Mouse (Mus musculus) spleen, embryonic (tissue): ENCODE measurements around the gene Slc25a20.

Source experiments
- CTCF ChIA-PET: fragments of 350-600 bp; sonication (Branson Sonifier 250); formaldehyde crosslinking; loops from one replicate; lab custom pipeline; 2022; lab: Charles Lee

The Slc25a20 gene

GRCm38 (mm10) chr9:108686475-108686887 is 24.6 kb downstream of the Slc25a20 start:
- CTCF ChIA-PET = interaction anchor here (0.6 to 0.7 kb wide), 3 partner anchors 14 to 308 kb away, joined by 3 to 6 read pairs (median 5); no protein-coding TSS in a partner anchor

- CTCF ChIA-PET = no interaction called here
These were observed 25.3 kb downstream of the Slc25a20 start for GRCm38 (mm10) chr9:108687181-108687580.

- CTCF ChIA-PET = no interaction called here
These were observed 25.8 kb downstream of the Slc25a20 start for GRCm38 (mm10) chr9:108687686-108688085.

GRCm38 (mm10) chr9:108688451-108688850 is 26.6 kb downstream of the Slc25a20 start:
- CTCF ChIA-PET = no interaction called here

GRCm38 (mm10) chr9:108689106-108689505 is 27.2 kb downstream of the Slc25a20 start, which contains the start of gene Prkar2a:
Prkar2a (plus strand) TSS chr9:108689314.
- CTCF ChIA-PET = no interaction called here

GRCm38 (mm10) chr9:108689993-108690392 is 28.1 kb downstream of the Slc25a20 start:
- CTCF ChIA-PET = no interaction called here

GRCm38 (mm10) chr9:108690914-108691313 is 29.0 kb downstream of the Slc25a20 start:
- CTCF ChIA-PET = no interaction called here

GRCm38 (mm10) chr9:108691371-108691770 is 29.5 kb downstream of the Slc25a20 start:
- CTCF ChIA-PET = no interaction called here

GRCm38 (mm10) chr9:108691846-108692225 is 29.9 kb downstream of the Slc25a20 start:
- CTCF ChIA-PET = no interaction called here

GRCm38 (mm10) chr9:108692226-108693041 is 30.5 kb downstream of the Slc25a20 start:
- CTCF ChIA-PET = no interaction called here

- CTCF ChIA-PET = no interaction called here
These were observed 32.1 kb downstream of the Slc25a20 start for GRCm38 (mm10) chr9:108693946-108694345.

GRCm38 (mm10) chr9:108694533-108694932 is 32.6 kb downstream of the Slc25a20 start:
- CTCF ChIA-PET = no interaction called here

GRCm38 (mm10) chr9:108702476-108702875 is 40.6 kb downstream of the Slc25a20 start:
- CTCF ChIA-PET = no interaction called here

- CTCF ChIA-PET = no interaction called here
These were observed 41.7 kb downstream of the Slc25a20 start for GRCm38 (mm10) chr9:108703373-108704110.

GRCm38 (mm10) chr9:108704591-108704990 is 42.7 kb downstream of the Slc25a20 start:
- CTCF ChIA-PET = no interaction called here

GRCm38 (mm10) chr9:108707212-108707611 is 45.3 kb downstream of the Slc25a20 start:
- CTCF ChIA-PET = no interaction called here

- CTCF ChIA-PET = no interaction called here
These were observed 46.9 kb downstream of the Slc25a20 start for GRCm38 (mm10) chr9:108708833-108709232.

- CTCF ChIA-PET = no interaction called here
These were observed 48.9 kb downstream of the Slc25a20 start for GRCm38 (mm10) chr9:108710767-108711166.

GRCm38 (mm10) chr9:108716199-108716598 is 54.3 kb downstream of the Slc25a20 start:
- CTCF ChIA-PET = no interaction called here

- CTCF ChIA-PET = no interaction called here
These were observed 61.9 kb downstream of the Slc25a20 start for GRCm38 (mm10) chr9:108723751-108724150.

- CTCF ChIA-PET = no interaction called here
These were observed 64.2 kb downstream of the Slc25a20 start for GRCm38 (mm10) chr9:108726116-108726515.

- CTCF ChIA-PET = no interaction called here
These were observed 67.2 kb downstream of the Slc25a20 start for GRCm38 (mm10) chr9:108729050-108729449.

GRCm38 (mm10) chr9:108732462-108732861 is 70.6 kb downstream of the Slc25a20 start:
- CTCF ChIA-PET = no interaction called here
